Mouse (Mus musculus) thymus, adult 2 months (tissue): ENCODE measurements around the gene Krcc1.

Source experiments
- CTCF ChIP-seq: fragments of 200-500 bp; IDR thresholded peaks from 2 replicates; pipeline ENCODE4 v1.5.1; 2012; ENCODE audit warnings: mild to moderate bottlenecking, control low read depth, low read length, moderate library complexity, borderline replicate concordance; ENCODE audit not compliant: control insufficient read depth, poor library complexity, insufficient read depth; ENCODE audit errors: extremely low read depth
- POLR2A ChIP-seq: fragments of 200-500 bp; IDR thresholded peaks from 2 replicates; pipeline ENCODE4 v1.6.1; 2012; ENCODE audit warnings: mild to moderate bottlenecking, low read length, control low read depth, moderate library complexity; ENCODE audit not compliant: control insufficient read depth, poor library complexity, insufficient read depth; ENCODE audit errors: extremely low read depth

DNA sequence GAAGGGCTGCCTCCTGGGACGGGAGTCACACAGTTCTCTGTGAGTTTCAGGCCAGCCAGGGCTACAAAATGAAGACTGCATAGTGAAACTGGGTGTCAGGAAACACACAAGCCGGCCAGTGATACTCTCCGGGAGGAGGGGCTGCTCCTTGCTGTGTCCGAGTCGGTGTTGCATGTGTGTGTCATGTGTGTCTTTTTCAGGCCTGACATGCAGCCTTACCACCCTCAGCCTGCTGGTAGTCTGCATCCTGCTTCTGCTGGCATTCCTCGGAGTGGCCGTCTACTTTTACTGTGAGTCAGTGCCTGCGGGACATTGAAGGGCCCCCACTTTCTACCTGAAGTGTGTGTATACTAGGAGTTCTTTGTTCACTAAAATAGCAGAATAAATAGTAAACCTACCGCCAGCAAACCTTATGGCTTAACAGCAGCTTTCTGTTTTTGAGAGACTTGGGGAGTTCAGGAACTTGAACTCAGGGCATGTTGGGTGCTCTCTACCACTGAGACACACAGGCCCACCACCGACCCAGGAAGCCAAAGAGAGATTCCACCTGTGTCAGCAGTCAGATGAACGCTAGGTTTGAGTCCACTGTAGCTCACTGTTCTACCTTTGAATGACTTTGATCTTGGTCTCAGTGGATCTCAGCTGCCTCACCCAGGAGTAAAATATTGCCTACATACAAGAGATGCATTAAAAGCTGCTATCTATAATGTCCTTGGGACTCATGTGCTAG, 60.9 kb downstream of the Krcc1 start:
- TF ChIP-seq CTCF (no peak), POLR2A (no peak)
